Mouse (Mus musculus) cerebellum, postnatal 10 days (tissue): ENCODE measurements around the gene Prmt9.

ENCODE experiments used
- DNase-seq, 2 experiments: peaks; one replicate each; pipeline ENCODE4 v3.0.0; 2021; ENCODE audit warnings: mixed read lengths in 2 of 2

The Prmt9 gene

DNA sequence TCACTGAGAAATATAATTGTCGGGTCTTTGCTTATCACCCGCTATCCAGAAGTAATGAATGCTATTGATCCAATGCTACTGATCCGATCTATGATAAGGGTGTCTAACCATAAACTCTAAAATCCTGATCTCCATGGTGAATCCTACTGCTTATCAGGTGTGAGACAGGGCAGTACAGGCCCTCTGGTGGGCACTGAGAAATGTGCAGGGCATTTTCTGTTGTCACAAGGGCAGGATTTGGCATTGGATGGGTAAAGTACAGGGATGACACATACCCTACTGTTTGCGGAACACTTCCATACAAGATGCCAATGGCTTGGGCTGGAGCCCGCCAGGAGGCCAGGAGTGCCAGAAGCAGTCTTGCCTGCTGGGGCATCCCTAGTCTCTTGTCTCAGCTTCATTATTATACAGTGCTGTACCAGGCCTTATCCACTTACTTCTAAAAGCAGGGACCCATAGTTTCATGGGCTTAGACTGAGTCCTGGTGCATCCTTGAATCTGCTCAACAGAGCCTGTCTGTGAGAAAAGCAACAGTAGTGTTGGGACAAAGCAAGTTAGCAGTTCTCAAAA lies 14.1 kb upstream of the Prmt9 start:
- DNase-seq = peak; percentile 85 to 87

DNA sequence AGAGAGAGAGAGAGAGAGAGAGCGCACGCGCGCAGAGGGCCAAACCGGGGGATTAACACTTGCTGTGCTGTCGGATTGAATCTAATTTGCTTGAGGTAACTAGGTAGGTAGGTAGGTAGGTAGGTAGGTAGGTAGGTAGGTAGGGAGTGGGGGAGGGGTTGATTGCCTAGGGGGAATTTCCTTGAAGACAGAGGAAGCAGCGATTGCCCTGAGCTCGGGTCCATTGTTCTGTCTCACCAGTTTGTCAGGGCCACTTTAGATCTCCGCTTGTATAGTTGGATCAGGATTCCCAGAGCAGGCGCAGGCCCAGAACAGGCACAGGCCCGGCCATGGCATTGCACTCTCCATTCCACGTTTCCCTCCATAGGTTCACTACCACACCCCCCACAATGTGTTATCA lies 12.4 kb upstream of the Prmt9 start:
- no peak for DNase-seq

DNA sequence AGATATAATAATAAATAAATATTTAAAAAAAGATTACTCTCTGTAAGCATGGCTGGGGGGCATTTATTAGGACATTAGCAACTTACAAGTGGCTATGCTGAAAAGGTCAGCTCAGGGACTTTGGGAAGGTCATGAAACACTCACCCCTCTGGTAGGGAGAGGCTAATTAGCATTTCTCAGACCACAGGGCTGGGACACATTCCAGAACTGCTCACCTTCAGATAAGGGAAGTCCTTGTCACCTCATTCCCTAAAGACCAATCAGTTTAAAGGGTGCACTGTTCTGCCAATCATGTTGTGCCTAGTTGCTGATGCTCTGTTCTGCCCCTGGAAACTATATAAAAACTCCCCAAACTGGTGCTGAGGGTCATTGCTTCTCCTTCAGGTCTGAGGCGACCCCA lies 10.9 kb upstream of the Prmt9 start:
- no peak for DNase-seq

DNA sequence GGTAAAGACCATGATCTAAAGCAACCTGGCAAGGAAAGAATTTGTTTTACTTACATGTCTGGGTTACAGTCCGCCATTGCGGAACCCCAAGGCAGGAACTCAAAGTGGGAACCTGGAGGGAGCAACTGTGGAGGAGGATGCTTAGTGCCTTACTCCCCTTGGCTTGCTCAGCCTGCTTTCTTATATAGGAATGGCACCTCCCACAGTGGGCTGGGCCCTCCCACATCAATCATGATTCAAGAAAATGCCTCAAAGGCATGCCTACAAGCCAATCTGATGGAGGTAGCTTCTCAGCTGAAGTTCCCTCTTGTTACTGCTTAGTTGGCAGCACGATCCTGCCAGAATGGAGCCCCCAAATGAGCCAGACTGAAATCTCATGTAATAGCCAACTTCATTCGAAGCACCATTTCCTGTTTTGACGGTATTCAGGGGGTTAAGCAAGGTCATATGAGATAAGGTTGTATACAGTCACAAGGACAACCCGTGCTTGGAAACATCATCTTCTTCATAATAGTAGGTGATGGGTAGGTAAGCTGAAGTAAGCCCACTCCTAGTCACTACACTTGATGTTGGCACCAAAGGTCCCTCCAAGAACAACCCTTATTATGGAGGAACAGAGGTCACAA lies 5.9 kb upstream of the Prmt9 start:
- DNase-seq = no peak

DNA sequence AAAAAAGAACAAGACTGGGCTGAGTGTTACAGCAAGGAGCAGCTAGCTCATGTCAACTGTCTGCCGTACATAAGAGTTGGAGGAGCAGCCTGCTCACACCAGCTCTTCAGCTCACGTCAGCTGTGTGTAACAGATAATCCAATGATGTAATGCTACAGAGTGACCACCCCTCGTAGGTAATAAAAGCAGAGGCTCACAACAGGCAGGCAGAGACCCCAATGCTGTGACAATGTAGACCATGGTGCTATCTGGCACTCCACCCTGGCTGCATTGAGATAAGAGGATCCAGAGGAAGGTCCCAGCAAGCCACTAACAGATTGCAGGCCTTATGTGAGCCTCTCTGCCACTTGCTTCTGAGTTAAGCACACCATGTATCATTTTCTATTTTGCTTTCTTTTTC lies 4.8 kb upstream of the Prmt9 start:
- DNase-seq = no peak

DNA sequence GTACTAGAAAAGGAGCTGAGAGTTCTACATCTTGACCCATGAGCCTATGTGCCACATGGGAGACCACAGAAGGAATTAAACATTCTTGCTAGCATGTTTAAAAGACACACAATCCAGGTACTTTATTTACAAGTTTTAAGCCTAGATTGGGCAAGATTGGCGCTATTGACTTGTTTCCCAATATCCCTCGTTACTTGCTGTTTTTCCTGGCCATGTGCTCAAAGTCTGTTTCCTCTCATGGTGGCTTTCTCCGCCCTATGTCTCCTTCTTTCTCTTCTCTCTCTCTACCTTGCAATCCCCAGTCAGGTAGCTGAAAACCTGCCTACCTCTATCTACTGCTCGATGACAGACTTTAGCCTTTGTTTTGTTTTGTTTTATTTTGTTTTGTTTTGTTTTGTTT lies 3.6 kb upstream of the Prmt9 start:
- DNase-seq = no peak

DNA sequence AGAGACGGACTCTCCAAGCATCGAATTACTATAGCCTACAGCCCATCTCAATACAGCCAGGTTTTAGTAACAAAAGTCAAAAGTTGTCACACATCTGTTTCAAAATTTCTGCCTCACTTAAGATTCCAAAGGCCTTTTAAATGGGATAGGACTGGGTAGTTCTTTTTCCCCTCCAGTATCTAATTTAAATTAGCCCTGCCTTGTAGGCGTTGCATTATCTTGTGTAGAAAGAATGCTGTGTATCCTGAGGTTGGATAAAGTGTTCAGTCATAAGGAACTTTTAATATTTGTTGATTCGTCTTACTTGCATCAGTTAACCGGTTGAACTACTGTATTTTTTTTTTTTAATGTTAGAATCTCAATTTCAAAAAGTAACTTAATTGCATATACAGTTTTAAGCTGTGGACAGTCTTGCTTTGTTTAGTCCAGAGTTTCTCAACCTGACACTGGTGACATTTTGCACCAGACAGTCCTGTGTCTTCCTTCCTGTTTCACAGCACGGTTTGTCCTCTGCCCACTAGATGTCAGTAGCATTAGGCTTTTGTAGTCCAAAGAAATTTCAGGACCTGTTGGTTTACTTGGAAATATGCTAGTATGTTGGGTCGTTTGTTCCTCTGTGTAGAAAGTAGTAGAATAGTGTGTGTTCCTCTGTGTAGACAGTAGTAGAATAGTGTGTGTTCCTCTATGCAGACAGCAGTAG lies 834 bp downstream of the Prmt9 start:
- peak; percentile 55 to 65 for DNase-seq

DNA sequence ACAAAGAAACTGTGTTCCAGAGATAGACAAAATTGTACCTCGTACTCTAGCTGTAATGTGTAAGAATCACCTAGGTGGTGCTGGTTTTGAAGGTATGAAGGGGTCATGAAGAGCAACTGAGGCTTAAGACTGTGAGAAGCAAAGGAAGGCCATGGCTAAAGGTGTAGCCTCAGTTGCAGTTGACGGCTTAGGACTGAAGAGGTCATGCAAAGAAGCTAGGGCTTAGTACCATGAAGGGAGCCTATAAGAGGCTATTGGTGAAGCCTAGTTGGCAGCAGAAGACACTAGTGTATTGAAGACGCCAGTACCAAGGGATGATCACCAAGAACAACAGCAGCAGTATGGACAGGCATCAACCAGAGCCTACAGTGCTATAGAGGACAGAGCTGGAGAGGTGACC lies 3.3 kb downstream of the Prmt9 start:
- DNase-seq = no peak

DNA sequence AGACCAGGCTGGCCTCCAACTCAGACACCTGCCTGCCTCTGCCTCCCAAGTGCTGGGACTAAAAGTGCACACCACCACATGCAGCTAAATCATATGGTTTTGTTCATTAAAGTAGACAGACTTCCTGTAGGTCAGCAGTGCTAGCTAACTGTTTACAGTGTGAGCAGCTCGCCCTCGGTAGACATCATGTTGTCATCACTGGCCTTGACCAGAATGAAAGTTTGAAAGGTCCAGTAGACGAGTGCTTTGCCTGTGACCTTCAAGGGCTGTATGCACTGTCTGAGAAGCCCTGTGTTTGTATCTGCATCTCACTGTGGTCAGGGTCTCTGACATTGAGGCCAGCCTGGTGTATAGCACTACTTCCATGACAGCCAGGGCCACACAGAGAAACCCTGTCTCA lies 12.2 kb downstream of the Prmt9 start:
- no peak for DNase-seq

DNA sequence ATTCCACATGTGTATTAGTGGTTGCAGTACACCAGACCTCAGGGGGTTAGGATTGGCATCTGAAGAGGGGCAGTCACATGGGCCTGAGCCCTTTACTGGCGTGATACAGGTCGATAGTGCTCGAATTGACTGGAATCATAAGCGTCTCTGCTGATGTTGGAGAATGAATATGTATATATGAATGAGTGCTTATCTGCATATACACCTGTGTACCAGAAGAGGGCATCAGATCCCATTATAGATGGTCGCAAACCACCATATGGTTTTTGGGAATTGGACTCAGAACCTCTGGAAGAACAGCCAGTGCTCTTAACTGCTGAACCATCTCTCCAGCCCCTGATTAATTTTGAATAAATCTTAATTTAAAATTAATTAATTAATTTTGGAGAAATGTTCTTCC lies 25.0 kb downstream of the Prmt9 start:
- no peak for DNase-seq

DNA sequence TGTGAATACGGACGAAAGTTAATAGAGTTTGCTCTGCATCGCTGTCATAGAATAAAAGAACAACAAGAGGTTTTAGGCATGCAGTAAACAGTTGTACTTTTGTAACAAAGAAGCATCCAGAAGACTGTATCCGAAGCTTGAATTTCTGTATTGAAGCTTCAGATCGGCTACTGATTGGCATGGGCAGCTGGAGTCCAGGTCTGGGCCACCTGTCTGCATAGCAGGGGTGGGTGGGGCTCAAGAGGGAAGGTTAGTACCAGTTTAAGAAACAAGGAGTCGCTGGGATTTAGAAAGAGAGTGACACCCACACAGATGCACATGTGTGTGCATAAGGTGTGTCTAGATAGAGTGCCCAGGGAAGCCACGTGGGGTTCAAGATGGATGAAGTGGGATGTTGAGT lies 28.5 kb downstream of the Prmt9 start:
- no peak for DNase-seq

DNA sequence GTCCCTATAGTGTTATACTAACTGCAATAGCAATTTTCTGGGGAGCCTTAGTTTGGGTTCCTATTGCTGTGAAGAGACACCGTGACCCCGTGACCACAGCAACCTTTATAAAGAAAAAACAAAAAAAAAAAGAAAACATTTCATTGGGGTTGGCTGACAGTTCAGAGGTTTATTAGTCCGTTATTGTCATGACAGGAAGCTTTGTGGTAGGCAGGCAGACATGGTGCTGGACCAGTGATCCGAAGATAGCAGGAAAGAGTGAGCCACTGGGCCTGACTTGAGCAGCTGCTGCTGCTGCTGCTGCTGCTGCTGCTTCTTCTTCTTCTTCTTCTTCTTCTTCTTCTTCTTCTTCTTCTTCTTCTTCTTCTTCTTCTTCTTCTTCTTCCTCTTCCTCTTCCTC lies 35.0 kb downstream of the Prmt9 start:
- no peak for DNase-seq

DNA sequence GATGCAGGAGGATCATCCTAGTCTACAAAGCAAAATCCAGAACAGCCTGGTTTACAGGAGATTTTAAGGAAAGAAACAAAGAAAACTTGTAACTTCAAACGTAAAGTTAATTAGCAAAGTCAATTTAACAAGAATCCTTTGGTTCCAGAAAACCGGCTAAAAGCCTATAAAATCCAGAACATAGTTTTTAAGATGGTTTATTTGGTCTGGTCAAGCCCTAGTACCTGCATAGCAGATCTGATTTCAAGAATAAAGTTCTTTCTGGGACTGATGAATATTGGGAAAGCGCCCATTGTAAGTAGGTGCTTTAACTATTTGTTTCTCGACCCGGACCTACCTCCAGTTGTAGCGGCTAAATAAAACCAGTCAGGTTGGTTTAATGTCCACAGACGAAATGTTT lies 60.4 kb downstream of the Prmt9 start:
- DNase-seq = no peak

DNA sequence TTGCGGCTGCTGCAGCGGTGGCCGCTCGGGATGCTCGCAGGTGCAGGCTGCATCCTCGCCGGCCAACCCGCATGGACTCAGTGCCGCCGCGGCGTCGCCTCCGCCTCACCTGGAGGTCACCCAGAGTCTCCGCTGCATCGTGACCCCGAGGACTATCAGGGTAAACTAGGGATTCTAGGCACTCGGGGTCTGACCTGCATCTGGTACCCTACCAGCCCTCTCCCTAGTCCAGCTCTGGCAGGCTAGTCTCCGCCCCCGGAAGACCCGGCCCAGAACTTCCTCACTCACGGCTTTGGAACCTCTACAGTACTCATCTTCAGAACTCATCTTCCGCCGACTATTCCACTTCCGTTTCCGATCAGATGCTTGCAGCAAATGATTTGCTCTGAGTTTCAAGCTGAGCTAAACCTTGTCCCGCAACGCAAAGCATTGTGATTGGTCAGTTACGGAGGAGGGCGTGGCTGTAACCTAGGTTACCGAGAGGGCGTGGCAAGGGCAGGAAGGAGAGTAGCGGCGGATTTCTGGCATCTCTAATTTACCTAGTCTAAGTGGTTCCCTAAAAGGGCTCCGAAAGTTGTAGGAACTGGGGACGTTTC lies 61.3 kb downstream of the Prmt9 start, which contains the start of gene Tmem184c:
Tmem184c (minus strand) TSS at position 325 of the 596 bp plus-strand sequence.
- peak; percentile 99 for DNase-seq

DNA sequence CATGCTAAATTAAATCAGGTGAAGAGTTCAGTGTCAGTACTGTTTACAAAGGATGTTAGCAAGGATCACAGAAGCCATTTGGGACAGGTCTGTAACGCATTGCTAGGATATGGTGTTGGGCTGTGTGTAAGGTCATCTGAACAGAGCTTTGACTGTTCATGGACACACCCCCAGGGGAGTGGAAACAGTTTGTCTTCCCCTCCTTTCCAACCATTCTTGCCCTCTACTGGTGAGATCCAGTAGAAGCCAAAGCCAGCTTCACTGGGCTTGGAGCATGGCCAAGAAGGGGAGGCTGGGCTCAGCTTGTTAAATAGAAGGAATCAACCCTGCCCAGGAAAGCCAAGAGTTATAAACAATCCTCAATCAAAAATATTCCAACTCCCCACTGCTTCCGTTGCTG lies 68.7 kb downstream of the Prmt9 start:
- DNase-seq = peak; percentile 76 to 78

DNA sequence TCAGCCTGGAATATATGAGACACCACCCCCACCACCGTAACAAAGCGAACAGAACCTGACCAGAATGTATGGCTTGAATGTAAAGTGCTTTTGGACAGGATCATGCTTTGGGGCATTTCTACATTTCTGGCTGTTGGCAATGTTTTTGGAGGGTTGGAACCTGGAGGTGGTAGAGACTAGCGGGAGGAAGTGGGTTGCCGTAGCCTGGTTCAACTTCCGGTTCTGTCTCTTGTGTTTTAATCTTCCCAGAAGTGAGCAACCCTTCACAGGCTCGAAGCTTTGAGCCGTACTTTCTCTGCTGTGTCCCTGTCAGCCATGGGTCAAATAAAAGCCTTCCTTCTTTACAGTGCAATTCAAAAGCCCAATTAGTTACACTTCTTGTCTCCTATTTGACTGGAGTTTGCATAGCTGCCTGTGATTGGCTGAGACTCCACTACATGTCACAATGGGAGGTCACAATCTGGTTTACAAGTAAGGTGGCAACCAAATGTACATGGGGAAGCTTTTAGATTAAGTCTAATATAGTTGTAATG lies 74.5 kb downstream of the Prmt9 start:
- DNase-seq = no peak

DNA sequence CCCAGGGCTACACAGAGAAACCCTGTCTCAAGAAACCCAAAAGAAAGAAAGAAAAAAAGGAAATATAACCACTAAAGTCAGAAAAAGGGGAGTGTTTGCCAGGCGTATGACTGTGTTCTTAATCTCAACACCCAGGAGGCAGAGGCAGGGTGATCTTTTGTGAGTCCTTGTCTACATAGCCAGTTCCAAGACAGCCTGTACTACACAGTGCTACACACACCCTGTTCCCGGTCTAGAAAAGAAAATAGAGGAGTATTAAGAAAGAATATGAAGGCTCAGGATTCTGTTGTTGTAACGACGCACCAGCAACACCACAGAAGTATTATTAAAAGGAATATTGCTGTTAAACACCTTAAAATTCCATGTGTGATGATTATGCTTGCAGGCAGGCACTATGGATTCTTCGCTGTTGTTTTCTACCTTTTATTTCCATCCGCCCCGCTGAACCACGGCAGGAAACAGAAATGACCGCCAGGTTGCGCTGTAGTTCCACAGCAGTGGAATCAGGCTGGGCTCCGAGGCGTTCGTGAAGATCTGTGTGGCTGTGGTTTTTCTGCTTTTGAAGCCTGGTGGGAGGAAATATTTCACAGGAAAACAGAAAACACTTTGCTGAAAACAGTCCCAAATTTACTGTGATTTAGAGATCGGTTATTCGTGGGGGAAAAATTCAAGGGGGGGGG lies 80.8 kb downstream of the Prmt9 start:
- DNase-seq = peak; percentile 90 to 93

DNA sequence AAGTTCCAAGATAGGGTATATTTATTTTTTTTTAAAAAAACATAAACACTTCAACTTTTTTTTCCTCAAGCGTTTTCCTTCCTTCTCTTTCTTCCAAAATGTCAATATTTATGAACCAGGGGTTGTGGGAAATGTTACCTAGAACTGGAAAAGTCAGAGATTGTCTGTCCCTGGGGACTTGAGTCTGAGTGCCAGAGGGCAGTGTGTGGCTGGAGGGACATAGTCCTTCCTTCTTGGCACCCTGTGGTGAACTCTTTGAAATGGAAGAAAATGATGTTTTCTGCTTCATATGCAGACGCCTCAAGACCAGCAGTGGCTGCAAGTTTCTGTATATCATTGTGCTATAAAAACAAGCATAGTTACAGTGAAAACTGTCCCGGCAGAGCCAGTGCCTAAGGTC lies 81.5 kb downstream of the Prmt9 start:
- DNase-seq = peak; percentile 15 to 28
